Mouse (Mus musculus) testis, adult 2 months (tissue): ENCODE data around the gene Ppp1r3d.

Experiments
- CTCF ChIP-seq: fragments of 200-500 bp; IDR thresholded peaks from 2 replicates; pipeline ENCODE4 v1.5.1; 2012; ENCODE audit warnings: low read depth, mild to moderate bottlenecking, inconsistent platforms, low read length, moderate library complexity; ENCODE audit not compliant: control insufficient read depth, insufficient read depth, insufficient replicate concordance
- POLR2A ChIP-seq: fragments of 200-500 bp; IDR thresholded peaks from 2 replicates; pipeline ENCODE4 v1.6.1; 2012; ENCODE audit warnings: low read depth, mild to moderate bottlenecking, inconsistent platforms, low read length, moderate library complexity; ENCODE audit not compliant: control insufficient read depth

GRCm38 (mm10) chr2:178416970-178417369, 2.7 kb upstream of the Ppp1r3d start:
- TF ChIP-seq POLR2A, result no peak
- no peak for TF ChIP-seq CTCF
